Mouse (Mus musculus) liver, postnatal 0 days (tissue): Measurements from ENCODE around the gene Rgl2.

Experiments used
- CTCF ChIP-seq: sonication (generic); IDR thresholded peaks from 2 replicates; pipeline ENCODE4 v1.5.1; 2016; ENCODE audit warnings: antibody characterized with exemption, low read depth
- EP300 ChIP-seq: IDR thresholded peaks from 2 replicates; pipeline ENCODE4 v1.6.1; 2016; ENCODE audit warnings: antibody characterized with exemption, low read depth, mild to moderate bottlenecking

GRCm38 (mm10) chr17:33981192-33981909 lies 52.0 kb downstream of the Rgl2 start:
- TF ChIP-seq CTCF (peak; percentile 85), EP300 (peak; percentile 65; the same call in 1 of the 2 replicates)
